Mouse (Mus musculus): ENCODE data around the gene Spib.

- TF ChIP-seq TAL1 (IDR thresholded peaks at IDR 0.05; ENCODE audit: low read length) (no peak), GATA1 (IDR thresholded peaks at IDR 0.05; ENCODE audit: low read length) (no peak)
Measured at GRCm38 (mm10) chr7:44553826-44554225, 22.0 kb upstream of the Spib start, which contains the start of gene Nr1h2.
